Mouse (Mus musculus) embryonic facial prominence, embryonic 13.5 days (tissue): ENCODE results near the gene Ddc. TPM values are rescaled to one million over a fixed set of nuclear protein-coding genes. Genes with fewer than 3 reads are reported as not detected.
A peak's percentile ranks its signal among the peaks of the same experiment; 100 is the strongest.

Experiments used
- ATAC-seq: fragments of 200-750 bp; cut with Nextera tagmentation; 2 replicates; pipeline ENCODE4 v1.8.0; 2017; ENCODE audit warnings: low read depth; ENCODE audit not compliant: insufficient number of reproducible peaks, insufficient read depth, low FRiP score, low TSS enrichment
- H3K27ac ChIP-seq: fragments of 300-500 bp; sonication (generic); 2 replicates; pipeline ENCODE4 v1.5.1; 2015; ENCODE audit warnings: moderate library complexity, mild to moderate bottlenecking, inconsistent platforms
- H3K27me3 ChIP-seq: fragments of 300-500 bp; sonication (generic); 2 replicates; pipeline ENCODE4 v1.6.1; 2015; ENCODE audit warnings: mild to moderate bottlenecking, inconsistent platforms
- H3K36me3 ChIP-seq: fragments of 300-500 bp; sonication (generic); 2 replicates; pipeline ENCODE4 v1.6.1; 2015; ENCODE audit warnings: mild to moderate bottlenecking, inconsistent platforms
- H3K4me1 ChIP-seq: fragments of 300-500 bp; sonication (generic); 2 replicates; pipeline ENCODE4 v1.6.1; 2015; ENCODE audit warnings: inconsistent platforms
- H3K4me2 ChIP-seq: fragments of 300-500 bp; sonication (generic); 2 replicates; pipeline ENCODE4 v1.6.1; 2015; ENCODE audit warnings: moderate library complexity, mild to moderate bottlenecking, inconsistent platforms
- H3K4me3 ChIP-seq: fragments of 300-500 bp; sonication (generic); 2 replicates; pipeline ENCODE4 v1.5.1; 2015; ENCODE audit warnings: mild to moderate bottlenecking, inconsistent platforms
- H3K9ac ChIP-seq: fragments of 300-500 bp; sonication (generic); 2 replicates; pipeline ENCODE4 v1.6.1; 2015; ENCODE audit warnings: mild to moderate bottlenecking, inconsistent platforms
- H3K9me3 ChIP-seq: fragments of 300-500 bp; sonication (generic); 2 replicates; pipeline ENCODE4 v1.6.1; 2016; ENCODE audit warnings: inconsistent platforms
- WGBS: fragments of 180-500 bp; shearing (Covaris S2); methylation state at CpG from one replicate; pipeline ENCODE4 v1.1.7; 2015; ENCODE audit warnings: mixed read lengths; 5-methylcytosine and 5-hydroxymethylcytosine counted together
- polyA plus RNA-seq: library from polyadenylated mRNA; unstranded; fragments of >200 nt; fragmentation: Nextera tagmentation; extraction: Ambion mirVana; gene quantifications from 2 replicates; pipeline ENCODE4 v1.2.1, GENCODE M21; 2015

Gene Ddc
- polyA plus RNA-seq, 1 experiment from 2014 or later: 5.3 TPM

- Histone ChIP-seq H3K9ac (no peak overlapping the region), H3K36me3 (peaks cover 91% of the 10 kb centered on the region)
These were observed 36.9 kb upstream of the Ddc start for GRCm38 (mm10) chr11:11934808-11935207.

GRCm38 (mm10) chr11:11932102-11932789 lies 34.3 kb upstream of the Ddc start:
- Histone ChIP-seq H3K4me3 (no peak overlapping the region), H3K27me3 (no peaks in the 10 kb centered on the region), H3K27ac (peak overlapping the region; percentile 39; the same call in 1 of the 2 replicates), H3K36me3 (peaks cover 75% of the 10 kb centered on the region), H3K4me1 (0 out of 2 replicates have a peak, but pooled peaks cover 5% of the 10 kb centered on the region), H3K9ac (no peak overlapping the region), H3K9me3 (no peaks in the 10 kb centered on the region), H3K4me2 (no peak overlapping the region)
- no peak for ATAC-seq
- WGBS: 77% methylated on average over 11 of the region's 11 CpGs

More at GRCm38 (mm10) chr11:11934808-11935207, 36.9 kb upstream of the Ddc start:
- Histone ChIP-seq H3K9me3 (no peaks in the 10 kb centered on the region), H3K27ac (no peak overlapping the region; the same call in 1 of the 2 replicates), H3K27me3 (no peaks in the 10 kb centered on the region), H3K4me2 (no peak overlapping the region), H3K4me1 (peaks cover 10% of the 10 kb centered on the region; the same call in 1 of the 2 replicates), H3K4me3 (no peak overlapping the region)
- no peak for ATAC-seq
- 86% methylated on average over 8 of the region's 8 CpGs for WGBS

- Histone ChIP-seq H3K4me1 (0 out of 2 replicates have a peak, but pooled peaks cover 2% of the 10 kb centered on the region), H3K27me3 (no peaks in the 10 kb centered on the region), H3K9me3 (no peaks in the 10 kb centered on the region), H3K27ac (peak overlapping the region; percentile 39; the same call in 1 of the 2 replicates), H3K4me2 (no peak overlapping the region), H3K4me3 (no peak overlapping the region), H3K9ac (no peak overlapping the region), H3K36me3 (peaks cover 70% of the 10 kb centered on the region)
- ATAC-seq: no peak
- 73% methylated on average over 5 of the region's 5 CpGs for WGBS
These were observed 33.7 kb upstream of the Ddc start for GRCm38 (mm10) chr11:11931688-11932087.

- H3K9me3 ChIP-seq: no peaks in the 10 kb centered on the region
- H3K4me3 ChIP-seq: no peak overlapping the region
- no peaks in the 10 kb centered on the region for H3K4me1 ChIP-seq
- H3K9ac ChIP-seq: no peak overlapping the region
- H3K4me2 ChIP-seq: no peak overlapping the region
- H3K36me3 ChIP-seq: peaks cover 58% of the 10 kb centered on the region
- 89% methylated on average over 11 of the region's 11 CpGs for WGBS
- no peak overlapping the region for H3K27ac ChIP-seq
- no peak for ATAC-seq
- H3K27me3 ChIP-seq: no peaks in the 10 kb centered on the region
These were observed 32.6 kb upstream of the Ddc start for GRCm38 (mm10) chr11:11930527-11930926.

GRCm38 (mm10) chr11:11929059-11929458 lies 31.1 kb upstream of the Ddc start:
- H3K9me3 ChIP-seq: no peaks in the 10 kb centered on the region
- peaks cover 45% of the 10 kb centered on the region for H3K36me3 ChIP-seq
- H3K4me2 ChIP-seq: no peak overlapping the region
- no peak overlapping the region for H3K27ac ChIP-seq
- 90% methylated on average over 3 of the region's 3 CpGs for WGBS
- no peaks in the 10 kb centered on the region for H3K4me1 ChIP-seq
- no peak overlapping the region for H3K9ac ChIP-seq
- no peak overlapping the region for H3K4me3 ChIP-seq
- ATAC-seq: no peak
- H3K27me3 ChIP-seq: no peaks in the 10 kb centered on the region

GRCm38 (mm10) chr11:11928586-11928985 lies 30.6 kb upstream of the Ddc start:
- Histone ChIP-seq H3K27me3 (no peaks in the 10 kb centered on the region), H3K4me2 (no peak overlapping the region), H3K9me3 (no peaks in the 10 kb centered on the region), H3K9ac (no peak overlapping the region), H3K27ac (no peak overlapping the region), H3K4me3 (no peak overlapping the region), H3K4me1 (no peaks in the 10 kb centered on the region), H3K36me3 (peaks cover 40% of the 10 kb centered on the region)
- 84% methylated on average over 2 of the region's 2 CpGs for WGBS
- no peak for ATAC-seq

- Histone ChIP-seq H3K36me3 (peaks cover 3% of the 10 kb centered on the region; the same call in 1 of the 2 replicates), H3K4me3 (no peak overlapping the region), H3K4me1 (0 out of 2 replicates have a peak, but pooled peaks cover 3% of the 10 kb centered on the region), H3K9me3 (no peaks in the 10 kb centered on the region), H3K9ac (no peak overlapping the region), H3K4me2 (no peak overlapping the region), H3K27me3 (no peaks in the 10 kb centered on the region), H3K27ac (no peak overlapping the region)
- 50% methylated on average over 3 of the region's 3 CpGs for WGBS
- ATAC-seq: no peak
These were observed 26.0 kb upstream of the Ddc start for GRCm38 (mm10) chr11:11923900-11924299.

- H3K9me3 ChIP-seq: no peaks in the 10 kb centered on the region
- no peaks in the 10 kb centered on the region for H3K27me3 ChIP-seq
- no peak overlapping the region for H3K4me3 ChIP-seq
- 89% methylated on average over 3 of the region's 3 CpGs for WGBS
- 0 out of 2 replicates have a peak, but pooled peaks cover 3% of the 10 kb centered on the region for H3K4me1 ChIP-seq
- ATAC-seq: no peak
- H3K4me2 ChIP-seq: no peak overlapping the region
- H3K36me3 ChIP-seq: no peaks in the 10 kb centered on the region
- H3K27ac ChIP-seq: no peak overlapping the region
- H3K9ac ChIP-seq: no peak overlapping the region
These were observed 25.4 kb upstream of the Ddc start for GRCm38 (mm10) chr11:11923345-11923744.

- Histone ChIP-seq H3K9me3 (no peaks in the 10 kb centered on the region), H3K9ac (no peak overlapping the region), H3K4me2 (no peak overlapping the region), H3K4me1 (0 out of 2 replicates have a peak, but pooled peaks cover 3% of the 10 kb centered on the region), H3K4me3 (no peak overlapping the region), H3K27me3 (no peaks in the 10 kb centered on the region), H3K27ac (no peak overlapping the region), H3K36me3 (no peaks in the 10 kb centered on the region)
- ATAC-seq: no peak
- WGBS: 84% methylated on average over 2 of the region's 2 CpGs
These were observed 24.2 kb upstream of the Ddc start for GRCm38 (mm10) chr11:11922106-11922505.

- Histone ChIP-seq H3K9ac (no peak overlapping the region), H3K9me3 (no peaks in the 10 kb centered on the region), H3K4me1 (no peaks in the 10 kb centered on the region), H3K27me3 (no peaks in the 10 kb centered on the region), H3K27ac (peak overlapping the region; percentile 69), H3K36me3 (no peaks in the 10 kb centered on the region), H3K4me2 (no peak overlapping the region), H3K4me3 (no peak overlapping the region)
- peak; percentile 80 for ATAC-seq
- WGBS: 47% methylated on average over 7 of the region's 7 CpGs
These were observed 9.9 kb upstream of the Ddc start for GRCm38 (mm10) chr11:11907703-11908413.

- no peaks in the 10 kb centered on the region for H3K9me3 ChIP-seq
- H3K4me2 ChIP-seq: no peak overlapping the region
- H3K36me3 ChIP-seq: no peaks in the 10 kb centered on the region
- no peak overlapping the region for H3K9ac ChIP-seq
- H3K27ac ChIP-seq: no peak overlapping the region
- no peak for ATAC-seq
- no peak overlapping the region for H3K4me3 ChIP-seq
- H3K27me3 ChIP-seq: no peaks in the 10 kb centered on the region
- no peaks in the 10 kb centered on the region for H3K4me1 ChIP-seq
These were observed 7.6 kb upstream of the Ddc start for GRCm38 (mm10) chr11:11905518-11905917.

GRCm38 (mm10) chr11:11904995-11905394 lies 7.1 kb upstream of the Ddc start:
- Histone ChIP-seq H3K27ac (no peak overlapping the region), H3K36me3 (no peaks in the 10 kb centered on the region), H3K9me3 (no peaks in the 10 kb centered on the region), H3K4me2 (no peak overlapping the region), H3K9ac (no peak overlapping the region), H3K4me1 (no peaks in the 10 kb centered on the region), H3K4me3 (no peak overlapping the region), H3K27me3 (no peaks in the 10 kb centered on the region)
- ATAC-seq: no peak
- WGBS: 66% methylated on average over 5 of the region's 5 CpGs
